Mouse (Mus musculus) layer of hippocampus, adult 9-11 months (tissue): Measurements from ENCODE around the gene Ptpa.

Experiments
- DNase-seq: peaks from one replicate; pipeline ENCODE4 v3.0.0; 2022

The Ptpa gene

DNA sequence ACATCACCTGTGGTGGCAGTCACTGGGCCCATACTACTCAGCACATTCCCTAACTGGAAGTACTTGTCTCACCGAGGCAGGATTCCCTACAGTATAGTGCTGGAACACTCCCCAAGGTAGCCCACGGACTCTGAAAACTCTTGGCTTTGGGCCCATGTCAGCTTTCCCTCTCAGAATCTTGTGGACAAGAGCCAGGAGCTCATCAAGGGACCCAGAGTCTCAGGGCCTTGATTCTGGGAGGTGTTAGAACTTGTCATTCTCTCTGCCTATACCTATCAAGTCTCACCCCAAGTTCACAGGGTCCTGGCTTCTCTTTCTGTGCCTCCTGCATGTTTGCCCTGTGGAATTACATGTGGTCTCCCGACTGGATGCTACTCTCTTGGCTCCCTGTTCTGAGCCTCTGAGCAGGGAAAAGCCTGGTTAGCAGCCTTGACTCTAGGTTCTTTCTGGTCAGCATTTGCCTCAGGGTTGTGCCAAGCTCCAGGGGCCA lies 24.4 kb downstream of the Ptpa start:
- no peak for DNase-seq

DNA sequence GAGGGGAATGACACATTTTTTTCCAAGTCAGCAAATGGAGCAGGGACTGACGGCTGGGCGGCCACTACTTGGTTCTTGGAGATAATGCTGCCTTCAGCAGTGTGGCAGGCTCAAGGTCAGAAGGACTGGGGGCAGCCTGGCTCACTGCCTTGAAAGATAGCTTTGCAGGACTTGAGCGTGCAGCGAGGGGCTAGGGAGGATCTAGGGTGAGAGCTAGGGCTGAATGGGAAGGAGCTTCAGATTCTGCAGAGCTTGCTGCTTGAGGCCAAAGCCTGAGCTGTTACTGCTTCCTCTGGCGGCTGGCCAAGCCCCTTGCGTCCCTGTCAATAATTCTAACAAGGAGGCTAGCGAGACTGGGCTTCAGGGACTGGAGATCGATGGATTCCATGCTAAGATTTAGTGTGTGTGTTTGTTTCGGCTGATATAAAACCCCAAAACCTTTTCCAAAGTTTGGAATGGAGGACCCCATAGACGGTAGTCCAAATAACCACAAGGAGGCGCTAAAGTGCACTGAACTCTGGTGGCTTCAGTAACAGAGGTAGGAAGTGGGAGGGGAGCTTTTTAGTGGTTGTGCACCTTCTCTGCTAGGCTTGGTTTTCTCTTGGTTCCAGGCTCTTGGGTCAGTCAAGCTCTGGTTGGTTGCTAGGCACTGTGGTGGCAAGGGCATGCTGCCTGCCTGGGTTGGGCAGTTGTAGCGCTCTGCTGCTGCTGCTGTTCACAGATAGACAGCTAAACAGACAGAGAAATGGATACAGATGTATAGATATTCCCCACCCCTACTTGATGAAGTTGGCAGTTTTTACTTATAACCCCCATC lies 25.1 kb downstream of the Ptpa start:
- peak; percentile 69 for DNase-seq

DNA sequence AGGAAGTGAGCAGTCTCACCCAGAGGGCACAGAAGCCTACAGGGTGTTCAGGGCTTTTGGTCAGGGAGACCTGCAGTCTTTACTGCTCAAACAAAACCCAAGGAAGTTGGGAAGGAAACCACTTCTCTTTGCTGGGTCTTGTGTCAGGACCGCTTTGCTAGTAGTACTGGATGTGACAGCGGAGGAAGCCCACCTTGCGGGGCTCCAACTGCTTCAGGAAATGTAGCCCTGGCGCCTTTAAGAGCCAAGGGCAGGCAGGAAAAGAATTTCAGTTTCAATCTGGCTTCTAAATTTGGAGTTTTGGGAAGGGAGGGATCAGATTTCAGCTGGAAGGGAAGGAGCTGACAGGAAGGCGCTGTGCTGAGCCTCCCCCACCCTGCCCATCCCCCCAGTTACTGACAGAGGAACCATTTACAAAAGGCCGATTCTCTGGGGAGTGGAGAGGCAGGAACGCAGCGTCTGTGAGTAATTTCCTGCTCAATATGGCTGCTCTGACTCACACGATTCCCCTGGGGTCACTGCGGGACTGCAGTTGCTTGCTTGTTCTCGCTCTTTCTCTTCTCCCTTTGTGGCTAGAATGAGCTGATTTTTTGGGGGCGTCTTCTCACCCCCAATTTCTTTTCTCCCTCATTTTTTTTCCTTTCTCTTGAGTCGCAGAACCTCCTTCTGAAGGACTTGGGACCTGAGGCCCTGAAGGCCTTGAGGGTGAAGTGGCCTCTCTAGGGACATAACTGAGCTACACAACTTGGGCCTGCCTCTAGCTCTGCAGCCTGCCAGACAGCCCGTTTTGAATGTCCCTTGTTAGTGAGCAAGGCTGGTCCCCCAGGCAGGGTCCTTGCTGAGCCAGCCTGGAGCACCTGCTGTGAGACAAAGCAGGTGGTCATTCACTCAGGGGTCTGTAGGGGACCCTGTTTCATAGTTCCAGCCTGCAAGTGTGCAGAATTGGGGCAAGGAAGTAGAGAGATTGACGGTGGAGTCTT lies 26.0 kb downstream of the Ptpa start:
- DNase-seq = peak; percentile 90

DNA sequence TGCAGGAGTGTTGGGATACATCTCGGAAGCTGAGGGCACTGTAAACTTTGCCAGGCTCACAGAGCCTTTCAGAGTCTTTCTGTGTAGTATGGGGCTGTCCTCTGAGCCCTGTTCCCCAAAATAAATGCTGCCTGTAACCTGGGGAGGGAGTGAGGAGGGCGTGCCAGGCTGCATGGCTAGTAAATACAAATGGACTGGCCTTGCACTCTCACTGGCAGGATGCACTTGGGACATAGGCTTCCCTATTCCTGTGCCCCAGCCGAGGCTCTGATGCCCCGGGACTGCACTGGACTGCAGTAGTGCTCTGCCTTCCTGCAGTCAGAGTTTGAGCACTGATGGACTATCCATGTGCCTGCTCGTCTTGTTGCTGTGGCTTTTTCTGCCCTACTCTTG lies 26.7 kb downstream of the Ptpa start:
- no peak for DNase-seq

DNA sequence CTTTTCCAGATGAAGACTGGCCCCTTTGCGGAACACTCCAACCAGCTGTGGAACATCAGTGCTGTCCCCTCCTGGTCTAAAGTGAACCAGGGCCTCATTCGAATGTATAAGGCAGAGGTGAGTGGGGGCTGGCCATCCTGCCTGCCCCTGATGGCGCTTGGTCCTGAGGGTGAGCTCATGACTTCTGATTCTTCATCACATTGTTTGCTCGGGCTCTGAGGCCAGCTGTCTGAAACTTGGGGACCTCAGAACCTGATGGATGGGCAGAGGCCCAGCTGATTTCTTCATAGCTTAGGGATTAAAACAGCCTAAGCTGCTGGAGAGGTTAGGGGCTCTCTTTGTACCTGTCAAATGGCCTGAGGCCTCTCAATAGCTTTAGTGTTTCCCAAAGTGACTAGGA lies 27.4 kb downstream of the Ptpa start:
- DNase-seq = no peak

DNA sequence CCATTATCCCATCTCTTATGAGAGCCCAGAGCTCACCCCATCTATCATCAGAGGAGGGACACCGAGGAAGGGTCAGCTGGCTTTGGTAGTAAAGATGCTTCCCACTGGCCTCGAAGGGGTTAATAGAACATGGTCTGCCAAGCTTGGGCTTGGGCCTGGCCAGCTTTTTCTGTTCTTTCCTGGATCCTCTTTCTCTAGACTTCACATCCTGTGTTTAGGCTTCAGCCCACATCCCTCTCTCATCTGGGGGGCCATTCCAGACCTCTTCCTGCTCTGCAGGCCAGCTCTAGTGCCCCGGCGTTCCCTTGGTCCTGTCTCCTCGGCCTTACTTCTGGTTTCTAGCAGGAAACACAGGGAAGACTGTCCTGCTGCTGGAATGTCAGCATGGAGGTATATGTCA lies 28.2 kb downstream of the Ptpa start:
- no peak for DNase-seq

DNA sequence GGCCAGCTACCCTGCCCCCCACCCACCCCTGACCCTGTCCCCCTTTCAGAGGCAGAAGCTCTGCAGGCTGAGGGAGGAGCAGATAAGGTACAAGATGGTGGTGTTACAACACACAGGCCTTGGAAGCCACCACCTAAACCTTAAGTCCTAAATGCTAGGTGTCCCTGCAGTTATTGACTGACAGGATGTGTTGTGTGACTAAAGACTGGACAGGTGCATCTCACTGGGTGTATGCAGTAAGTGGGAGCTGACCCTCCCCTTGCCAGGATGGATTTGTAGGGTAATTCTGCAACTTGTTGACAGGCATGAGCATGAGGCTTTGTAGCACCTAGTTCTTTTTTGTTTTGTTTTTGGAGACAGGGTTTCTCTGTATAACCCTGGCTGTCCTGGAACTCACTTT lies 28.6 kb downstream of the Ptpa start:
- no peak for DNase-seq

DNA sequence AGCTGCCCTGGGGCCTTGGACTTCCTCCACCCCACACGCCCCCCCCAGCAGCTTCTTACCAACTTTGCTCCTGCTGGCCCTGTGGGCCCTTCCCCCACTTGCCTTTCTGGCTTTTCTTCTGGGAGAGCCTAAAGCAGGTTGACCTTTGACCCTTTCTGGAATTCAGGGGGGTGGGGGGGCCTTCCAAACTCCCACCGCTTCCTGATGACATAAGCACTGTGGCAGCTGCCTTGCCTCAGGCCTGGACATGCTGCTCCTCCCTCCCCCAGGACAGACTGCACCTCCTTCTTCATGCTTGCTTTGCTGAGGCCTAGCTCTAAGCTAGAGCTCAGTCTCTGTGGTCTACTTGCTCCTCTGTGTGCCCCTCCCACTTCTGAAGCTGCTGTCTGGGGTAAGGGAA lies 29.5 kb downstream of the Ptpa start:
- no peak for DNase-seq

DNA sequence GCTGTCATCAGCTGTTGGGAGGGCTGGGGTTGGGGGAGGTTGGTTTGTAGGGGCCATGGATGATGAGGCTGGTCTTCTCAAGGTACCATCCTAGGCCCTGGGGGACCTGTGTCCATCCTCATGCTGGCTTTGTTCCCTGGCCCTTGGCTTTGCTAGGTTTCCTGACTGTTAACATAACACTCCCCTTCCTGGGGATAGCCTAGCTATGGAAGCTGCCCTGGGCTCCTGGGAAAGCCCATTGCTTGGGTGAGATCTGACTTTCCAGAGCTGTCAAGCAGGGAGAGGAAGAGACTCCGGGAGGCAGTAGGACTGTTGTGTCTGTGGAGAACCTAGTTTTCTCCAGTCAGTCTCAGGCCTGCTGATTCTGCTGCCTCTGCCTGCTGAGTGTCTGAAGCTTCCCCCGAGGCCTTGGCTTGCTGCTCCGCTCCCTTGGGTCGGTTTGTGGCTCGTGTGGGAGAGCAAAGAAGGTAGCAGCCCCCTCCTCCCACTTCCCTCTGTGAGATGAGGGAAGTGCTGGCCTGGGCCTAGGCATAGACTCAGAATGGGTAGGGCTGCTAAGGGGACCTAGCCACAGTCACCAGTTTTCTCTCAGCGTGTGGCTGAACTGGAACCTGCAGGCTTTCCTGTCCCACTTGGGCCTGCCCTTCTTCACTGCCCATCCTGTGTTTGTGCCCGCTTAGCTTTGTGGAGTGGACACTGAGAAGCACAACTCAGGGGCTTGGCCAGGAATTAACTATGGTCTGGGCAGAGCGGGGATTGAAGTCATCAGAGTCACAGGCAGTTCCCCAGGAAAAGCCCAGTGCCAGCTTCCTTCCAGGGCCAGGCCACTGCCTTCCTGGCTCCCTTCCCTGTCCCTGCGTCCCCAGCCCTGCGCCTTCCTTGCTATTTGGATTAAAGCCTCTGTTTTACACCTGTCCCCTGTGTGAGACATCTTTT lies 31.3 kb downstream of the Ptpa start:
- DNase-seq = no peak

DNA sequence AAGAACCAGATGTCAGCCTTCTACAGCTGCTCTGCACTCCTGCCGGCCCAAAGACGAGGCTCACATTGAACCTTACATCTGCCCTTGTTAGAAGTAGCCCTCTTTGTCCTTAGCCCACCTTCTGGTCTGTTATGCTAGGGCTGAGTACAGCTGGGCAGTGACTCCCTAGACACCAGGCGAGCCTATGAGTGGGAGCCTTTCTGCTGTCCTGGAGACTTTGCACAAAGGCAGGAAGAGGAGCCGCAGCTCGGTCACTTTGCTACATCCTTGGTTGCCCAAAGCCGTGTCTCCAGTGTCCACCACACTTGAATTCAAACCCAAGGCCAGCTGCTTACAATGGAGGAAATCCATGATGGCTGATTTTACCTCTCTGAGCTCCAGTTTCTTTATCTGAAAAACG lies 32.5 kb downstream of the Ptpa start:
- no peak for DNase-seq

DNA sequence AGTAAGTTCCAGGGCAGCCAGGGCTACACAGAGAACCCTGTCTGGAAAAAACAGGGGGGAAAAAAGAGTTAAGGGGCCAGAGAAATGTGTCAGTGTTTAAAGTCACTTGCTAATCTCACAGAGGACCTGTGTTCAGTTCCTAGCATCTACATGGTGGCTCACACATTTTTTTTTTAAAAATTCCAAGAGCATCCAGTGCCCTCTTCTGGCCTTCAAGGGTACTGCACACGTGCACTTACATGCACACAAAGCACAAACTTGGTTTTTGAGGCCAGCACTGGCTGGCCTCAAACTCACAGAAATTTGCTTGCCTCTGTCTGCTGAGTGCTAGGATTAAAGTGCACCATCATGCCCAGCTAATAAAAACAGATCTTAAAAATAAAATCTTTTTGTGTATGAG lies 34.7 kb downstream of the Ptpa start:
- no peak for DNase-seq

DNA sequence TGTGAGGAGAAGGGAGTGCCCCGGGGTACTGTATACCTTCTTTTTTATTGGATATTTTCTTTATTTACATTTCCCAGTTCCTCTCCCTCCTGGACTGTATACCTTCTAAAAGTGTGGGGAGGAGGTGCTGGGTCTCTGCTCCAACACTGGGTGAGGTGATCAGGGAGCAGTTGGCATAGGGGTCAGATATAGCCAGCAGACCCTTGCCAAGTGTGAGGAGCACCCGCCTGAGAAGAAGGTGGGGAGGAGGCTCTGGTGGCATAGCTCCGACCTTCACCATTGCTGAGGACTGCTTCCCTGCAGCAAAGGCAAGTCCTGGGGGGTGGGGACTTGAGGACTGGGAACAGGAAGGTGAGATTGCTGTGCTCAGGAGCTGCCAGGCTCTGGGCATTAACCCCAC lies 35.7 kb downstream of the Ptpa start:
- DNase-seq = no peak

DNA sequence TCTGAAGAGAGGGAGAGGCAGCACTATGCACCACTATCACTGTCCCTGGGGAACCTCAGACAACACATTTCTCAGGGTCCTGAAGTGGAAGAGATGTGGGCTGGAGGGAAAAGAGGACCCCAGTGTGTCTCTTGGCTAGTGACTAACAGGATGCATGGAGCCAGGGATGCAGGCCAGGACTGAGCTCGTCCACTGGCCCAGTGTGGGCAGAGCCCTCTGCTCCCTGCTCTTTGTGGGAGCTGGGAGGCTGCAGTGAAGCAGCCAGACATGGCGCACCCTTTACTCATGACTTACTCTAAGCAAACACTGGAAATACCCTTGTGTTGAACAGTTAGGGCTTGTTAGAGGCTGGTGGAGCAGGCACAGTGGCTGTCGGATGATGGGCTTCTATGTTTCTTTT lies 37.7 kb downstream of the Ptpa start:
- no peak for DNase-seq

DNA sequence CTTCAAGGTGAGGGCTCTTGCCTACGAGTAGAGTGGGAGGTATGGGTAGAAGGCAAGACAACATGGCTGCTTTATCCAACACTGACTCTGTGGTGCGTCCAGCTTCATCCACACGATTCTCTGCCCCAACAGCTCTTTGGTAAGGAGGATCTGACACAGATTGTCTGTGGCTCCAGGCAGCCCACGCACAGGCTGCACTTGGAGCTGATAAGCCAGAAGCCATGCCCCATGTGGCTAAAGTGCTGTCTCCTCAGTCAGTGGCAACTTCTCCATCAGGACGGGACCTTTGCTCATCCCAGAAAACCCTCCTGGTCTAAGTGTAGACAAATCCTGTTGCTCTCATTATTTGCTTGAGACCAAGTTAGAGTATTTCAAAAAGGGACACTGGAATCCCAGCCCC lies 38.7 kb downstream of the Ptpa start:
- DNase-seq = no peak

DNA sequence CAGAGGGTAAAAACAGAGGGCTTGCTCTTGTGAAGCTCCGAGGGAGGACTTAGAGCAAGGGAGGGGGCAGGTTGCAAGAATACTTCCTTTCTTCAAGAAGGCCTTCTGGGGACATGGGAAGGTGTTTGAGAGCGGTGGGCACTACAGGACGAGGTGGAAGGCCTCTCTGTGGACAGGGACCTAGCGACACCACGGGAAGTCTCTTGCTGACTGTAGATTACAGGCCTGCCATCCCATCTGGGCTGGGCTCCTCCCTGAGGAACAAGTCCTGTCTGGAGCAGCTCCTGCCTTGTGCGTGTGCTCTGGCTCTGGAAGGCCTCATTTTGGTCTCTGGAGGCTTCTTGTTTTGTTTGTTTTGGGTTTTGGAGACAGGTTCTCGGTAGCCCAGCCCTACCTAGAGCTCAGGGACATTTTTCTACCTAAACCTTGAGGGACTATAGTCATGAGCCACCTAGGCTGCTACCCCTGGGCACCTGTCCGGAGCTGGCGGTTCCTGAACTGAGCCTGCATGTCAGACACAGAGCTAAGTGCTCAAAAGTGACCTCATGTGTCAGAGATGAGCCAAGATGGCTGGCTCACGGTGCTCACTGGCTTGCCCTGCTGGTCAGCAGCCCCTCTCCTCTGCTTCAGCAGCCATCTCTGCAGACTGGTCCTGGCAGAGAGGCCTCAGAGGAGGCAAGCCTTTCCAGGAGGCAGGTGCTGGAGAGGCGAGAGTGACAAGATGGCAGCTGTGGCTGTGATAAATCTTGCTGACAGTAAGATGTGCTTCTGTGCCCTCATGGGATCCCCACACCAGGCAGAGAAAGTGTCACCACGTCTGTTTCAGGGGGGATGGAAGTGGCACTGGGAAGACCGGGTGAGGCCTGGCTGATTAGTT lies 40.5 kb downstream of the Ptpa start:
- DNase-seq = no peak

DNA sequence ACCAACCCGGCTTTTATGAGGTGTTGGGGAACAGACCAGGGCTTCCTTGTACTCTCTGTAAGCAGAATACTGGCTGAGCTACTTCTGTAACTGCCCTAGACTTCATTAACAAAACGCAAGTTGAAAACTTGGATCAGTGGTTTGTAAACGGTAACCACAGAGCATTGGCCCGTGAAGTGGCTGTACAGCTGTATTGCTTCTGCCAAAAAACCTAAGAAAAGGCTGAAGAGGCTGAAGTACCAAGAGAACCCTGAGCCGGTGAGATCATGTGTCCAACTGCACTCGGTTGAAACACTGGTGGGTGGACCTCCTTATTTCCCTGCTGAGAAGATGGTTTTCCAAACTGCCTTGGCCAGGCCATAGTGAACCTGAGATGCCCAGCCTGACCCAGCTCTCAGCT lies 42.5 kb downstream of the Ptpa start:
- DNase-seq = no peak

DNA sequence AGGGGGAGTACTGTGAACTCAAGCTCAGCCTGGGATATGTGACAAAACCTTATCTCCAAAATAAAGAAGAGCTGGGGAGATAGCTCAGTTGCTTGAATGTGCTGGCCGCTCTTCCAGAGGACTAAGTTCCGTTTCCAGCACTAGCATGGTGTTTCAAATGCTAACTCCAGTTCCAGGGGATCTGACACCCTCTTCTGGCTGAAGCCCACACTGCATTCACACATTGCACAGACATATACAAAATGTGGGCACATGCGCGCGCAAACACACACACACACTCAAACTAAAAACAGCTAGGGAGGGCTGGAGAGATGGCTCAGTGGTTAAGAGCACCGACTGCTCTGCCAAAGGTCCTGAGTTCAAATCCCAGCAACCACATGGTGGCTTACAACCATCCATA lies 43.4 kb downstream of the Ptpa start:
- no peak for DNase-seq

DNA sequence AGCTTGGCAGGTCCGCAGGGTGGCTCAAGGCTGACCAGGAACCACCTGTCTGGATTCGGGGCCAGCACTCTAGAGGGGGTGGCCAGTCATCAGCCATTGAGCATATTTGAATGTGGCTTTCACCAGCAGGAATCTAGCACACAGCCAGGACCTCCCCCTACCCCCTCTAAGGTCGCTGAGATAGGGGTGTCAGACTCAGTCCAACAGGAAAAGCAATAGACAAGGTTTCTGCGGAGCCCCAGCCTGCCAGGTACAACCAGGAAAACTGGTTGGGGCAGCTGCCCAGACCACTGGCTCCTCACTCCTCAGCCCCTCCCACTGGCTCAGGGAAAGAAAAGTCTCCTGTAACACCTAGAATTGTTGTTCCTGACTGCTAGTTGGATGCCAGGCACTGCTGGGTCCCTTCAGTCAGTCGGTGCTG lies 47.5 kb downstream of the Ptpa start:
- DNase-seq = no peak

DNA sequence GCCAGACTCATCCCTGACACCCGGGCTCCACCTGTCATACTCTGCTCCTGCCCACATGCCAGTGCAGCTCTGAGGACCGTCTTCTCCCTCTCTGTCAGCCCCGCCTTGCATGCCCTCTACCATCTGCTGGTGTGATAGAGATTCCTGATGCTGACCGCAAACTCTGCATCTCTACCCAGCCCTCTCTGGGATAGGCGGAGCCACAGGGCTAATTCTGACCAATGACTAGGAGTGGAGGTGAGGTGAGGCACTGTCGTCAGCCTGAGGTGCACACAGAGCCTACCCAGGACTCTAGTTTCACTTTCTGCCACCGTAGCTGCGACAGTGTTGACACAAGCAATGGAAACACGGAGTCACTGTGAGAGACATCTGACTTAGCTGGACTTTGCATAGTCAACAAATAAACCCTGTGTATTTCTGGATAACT lies 48.1 kb downstream of the Ptpa start:
- peak; percentile 60 for DNase-seq

DNA sequence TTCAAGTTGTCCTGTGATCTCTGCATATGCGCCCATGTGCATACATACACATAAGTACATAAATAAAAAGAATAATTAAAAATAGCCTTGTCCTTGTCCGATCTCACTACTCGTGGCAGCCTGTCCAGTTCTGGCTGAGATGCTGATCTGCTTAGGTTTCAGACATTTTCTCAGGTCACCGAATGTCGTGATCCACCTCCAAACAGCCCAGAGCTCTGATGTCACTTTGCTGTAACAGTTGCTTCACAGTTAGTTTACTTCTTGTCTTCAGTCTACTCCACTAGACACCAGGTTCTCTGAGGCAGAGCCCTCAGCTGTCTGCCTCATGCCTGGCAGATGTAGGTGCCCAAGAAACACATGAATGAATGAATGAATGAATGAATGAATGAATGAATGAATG lies 48.6 kb downstream of the Ptpa start:
- no peak for DNase-seq

DNA sequence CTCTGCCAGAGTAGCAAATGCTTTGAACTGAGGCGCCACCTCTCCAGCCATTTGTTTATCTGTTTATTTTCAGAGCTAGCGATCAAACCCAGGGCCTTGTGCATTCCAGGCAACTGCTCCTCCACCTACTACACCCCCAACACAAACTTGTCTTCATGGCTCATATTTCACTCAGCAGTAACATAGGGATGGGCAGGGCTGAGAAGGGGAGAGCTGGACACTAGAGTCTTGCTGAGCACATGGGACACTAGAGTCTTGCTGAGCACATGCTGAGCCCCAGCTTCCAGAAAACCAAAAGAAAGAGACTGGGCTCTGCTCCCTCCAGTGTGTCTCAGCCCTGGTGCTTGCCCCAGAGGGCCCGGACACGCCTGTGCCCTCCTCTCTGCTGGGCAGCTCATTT lies 50.9 kb downstream of the Ptpa start:
- no peak for DNase-seq

DNA sequence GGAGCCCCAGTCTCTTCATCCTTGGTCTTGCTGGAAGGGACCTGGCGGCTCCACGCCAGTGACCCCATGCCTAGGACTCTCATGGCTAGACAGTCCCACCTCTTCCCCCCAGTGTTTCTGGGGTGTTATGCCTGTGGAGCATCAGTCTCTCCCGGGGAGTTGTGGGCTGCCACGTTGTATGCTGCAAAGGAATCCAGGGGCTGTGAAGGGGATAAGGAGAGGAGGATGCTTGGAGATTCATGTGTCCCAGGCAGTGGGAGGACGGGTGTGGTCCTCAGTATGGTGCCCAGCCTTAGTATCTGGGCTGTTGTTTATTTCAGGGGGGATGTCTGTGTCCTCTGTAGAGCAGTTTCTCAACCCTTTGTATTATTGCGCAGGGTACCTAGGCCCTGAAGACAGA lies 53.2 kb downstream of the Ptpa start:
- no peak for DNase-seq
